Mouse (Mus musculus) embryonic fibroblast, embryonic 13.5 days (primary cell): ENCODE data around the gene Nol4l. TPM values are rescaled to one million over a fixed set of nuclear protein-coding genes. Genes with fewer than 3 reads are reported as not detected.
"Not testable (repeated sequence)": the region's sequence is repeated elsewhere in the genome, so short reads cannot be mapped to it uniquely, and the experiment has no call there.

Experiments
- H3K27ac ChIP-seq: 2 replicates; pipeline ENCODE4 v1.5.1; 2012; ENCODE audit warnings: low read length, control low read depth, inconsistent platforms; ENCODE audit not compliant: insufficient read depth
- H3K4me1 ChIP-seq: 2 replicates; pipeline ENCODE4 v1.6.1; 2011; ENCODE audit warnings: low read length; ENCODE audit not compliant: control insufficient read depth, insufficient read depth
- H3K4me3 ChIP-seq: 2 replicates; pipeline ENCODE4 v1.5.1; 2011; ENCODE audit warnings: mild to moderate bottlenecking, control low read depth, low read length; ENCODE audit not compliant: insufficient read depth
- CTCF ChIP-seq: IDR thresholded peaks from 2 replicates; pipeline ENCODE4 v1.5.1; 2011; ENCODE audit warnings: mild to moderate bottlenecking, control low read depth, low read length, moderate library complexity, borderline replicate concordance; ENCODE audit not compliant: insufficient read depth
- POLR2A ChIP-seq: IDR thresholded peaks from 2 replicates; pipeline ENCODE4 v1.6.1; 2011; ENCODE audit warnings: low read depth, mild to moderate bottlenecking, control low read depth, low read length, moderate library complexity
- polyA plus RNA-seq: library from polyadenylated mRNA; stranded (reverse); fragments of >200 nt; gene quantifications from 2 replicates; pipeline ENCODE4 v1.2.4, GENCODE M21; 2011; ENCODE audit warnings: low read depth; ENCODE audit not compliant: missing spikeins, insufficient read length

Nol4l gene
- polyA plus RNA-seq, 1 experiment: 4.2 TPM

GRCm38 (mm10) chr2:153496301-153496700, 33.5 kb downstream of the Nol4l start:
- Histone ChIP-seq H3K27ac (no peak overlapping the region), H3K4me1 (no peaks in the 10 kb centered on the region), H3K4me3 (no peak overlapping the region)
- no peak for TF ChIP-seq CTCF
- TF ChIP-seq POLR2A: no peak

DNA sequence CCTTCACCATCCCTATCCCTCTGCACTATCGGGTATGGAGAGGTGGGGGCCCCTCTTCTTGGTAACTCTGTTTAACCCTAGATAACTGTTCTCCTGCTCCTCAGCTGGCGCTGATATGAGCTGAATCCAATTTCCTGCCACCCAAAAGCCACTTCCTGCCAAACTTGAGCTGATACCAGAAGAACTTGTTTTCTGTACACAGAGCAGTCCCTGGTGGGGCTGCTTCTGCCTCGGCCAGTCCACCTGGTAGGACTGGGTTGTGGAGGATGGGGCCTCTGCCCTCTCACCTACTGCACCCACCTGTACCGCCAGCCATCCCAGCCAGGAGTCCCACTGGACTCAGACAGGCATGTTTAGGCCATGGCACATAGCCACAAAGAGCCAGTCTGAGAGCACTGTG, 34.0 kb downstream of the Nol4l start:
- H3K4me1 ChIP-seq: no peaks in the 10 kb centered on the region
- no peak overlapping the region for H3K27ac ChIP-seq
- TF ChIP-seq POLR2A (no peak), CTCF (no peak)
- no peak overlapping the region for H3K4me3 ChIP-seq

DNA sequence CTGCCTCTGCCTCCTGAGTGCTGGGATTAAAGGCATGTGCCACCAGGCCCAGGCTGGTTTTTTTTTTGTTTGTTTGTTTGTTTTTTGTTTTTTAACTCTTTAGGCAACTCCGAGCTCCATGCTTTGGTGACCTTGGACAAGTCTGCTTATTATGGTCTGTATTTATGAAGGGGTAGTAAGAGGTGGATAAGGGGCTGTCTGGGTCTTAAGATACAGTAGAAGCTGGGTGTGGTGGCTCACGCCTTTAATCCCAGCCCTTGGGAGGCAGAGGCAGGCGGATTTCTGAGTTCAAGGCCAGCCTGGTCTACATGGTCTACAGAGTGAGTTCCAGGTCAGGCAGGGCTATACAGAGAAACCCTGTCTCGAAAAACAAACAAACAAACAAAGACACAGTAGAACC, 34.4 kb downstream of the Nol4l start:
- H3K4me3 ChIP-seq, H3K4me1 ChIP-seq, H3K27ac ChIP-seq: not testable (repeated sequence)

DNA sequence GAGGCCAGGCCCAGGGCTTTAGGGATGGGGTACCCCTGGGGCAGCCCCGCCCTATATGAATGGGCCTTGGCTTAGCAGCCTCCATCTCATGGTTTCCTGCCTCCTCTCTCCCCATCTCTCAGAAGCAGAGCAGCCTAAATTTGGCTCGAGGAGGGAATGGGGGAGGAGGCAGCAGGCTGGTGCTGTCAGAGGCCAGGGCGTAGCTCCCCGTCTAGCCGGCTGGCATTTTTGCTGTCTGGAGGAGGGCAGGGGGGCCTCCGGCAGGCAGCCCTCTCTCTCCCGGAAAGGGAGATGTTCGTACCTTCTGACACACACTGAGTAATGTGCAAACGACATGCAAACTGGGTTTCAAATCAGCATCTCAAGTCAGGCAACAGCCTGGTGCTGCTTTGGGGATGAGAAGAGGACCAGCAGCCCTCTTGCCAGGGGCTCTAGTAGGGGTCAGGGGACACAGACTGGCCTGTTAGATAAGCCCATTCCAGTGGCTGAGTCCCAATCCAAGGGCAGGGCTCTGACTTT, 35.4 kb downstream of the Nol4l start:
- no peak overlapping the region for H3K27ac ChIP-seq
- H3K4me1 ChIP-seq: no peaks in the 10 kb centered on the region
- TF ChIP-seq CTCF: no peak
- no peak for TF ChIP-seq POLR2A

DNA sequence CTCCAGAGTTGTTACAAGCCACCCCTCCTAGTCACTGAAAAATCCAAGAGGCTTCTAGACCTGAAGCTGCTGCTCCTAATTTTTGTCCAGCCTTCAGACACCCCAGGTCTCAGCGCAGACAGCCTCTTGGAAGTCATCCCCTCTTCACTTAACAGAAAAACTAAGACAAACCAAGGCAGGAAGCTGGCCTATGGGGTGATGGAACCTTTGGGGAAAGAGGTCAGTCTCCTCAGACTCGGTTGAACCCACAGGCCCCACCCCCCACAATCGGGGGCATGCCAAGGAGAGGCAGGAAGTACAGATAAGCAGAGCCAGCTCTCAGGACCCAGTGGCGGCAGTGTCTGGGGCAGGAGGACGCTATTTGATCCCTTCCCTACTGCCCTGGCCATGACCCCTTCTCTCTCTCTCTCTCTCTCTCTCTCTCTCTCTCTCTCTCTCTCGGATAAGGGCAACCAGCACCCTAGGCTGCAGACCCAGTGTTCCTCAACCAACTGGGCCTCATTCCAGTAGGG, 35.9 kb downstream of the Nol4l start:
- TF ChIP-seq POLR2A (no peak), CTCF (no peak)

More for the DNA sequence above, 35.4 kb downstream of the Nol4l start:
- H3K4me3 ChIP-seq: no peak overlapping the region

DNA sequence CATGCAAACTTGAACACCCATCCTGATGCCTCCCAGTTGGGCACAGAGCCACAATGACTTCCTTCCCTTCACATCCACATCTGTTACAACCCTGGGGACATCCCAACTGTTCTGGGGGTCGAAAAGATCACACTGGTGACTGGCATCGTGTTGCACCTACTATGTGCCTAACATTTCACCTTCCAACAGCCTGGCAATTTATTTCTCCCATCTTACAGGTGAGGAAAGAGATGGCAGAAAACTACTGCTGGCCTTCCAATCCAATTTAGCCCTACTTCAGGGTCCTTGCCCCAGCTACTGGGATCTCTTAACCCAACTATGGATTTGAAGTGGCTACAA, 36.4 kb downstream of the Nol4l start:
- H3K4me1 ChIP-seq: no peaks in the 10 kb centered on the region

More for the DNA sequence above, 35.9 kb downstream of the Nol4l start:
- H3K27ac ChIP-seq: no peak overlapping the region
- H3K4me3 ChIP-seq: no peak overlapping the region
- no peaks in the 10 kb centered on the region for H3K4me1 ChIP-seq

GRCm38 (mm10) chr2:153492573-153493392, 37.0 kb downstream of the Nol4l start, which contains the start of gene 4930404H24Rik:
4930404H24Rik (plus strand) TSS chr2:153492790.
- H3K4me1 ChIP-seq: no peaks in the 10 kb centered on the region
- H3K27ac ChIP-seq: no peak within 1 kb of the TSS
- TF ChIP-seq POLR2A (no peak), CTCF (no peak)
- H3K4me3 ChIP-seq: peak within 1 kb of the TSS; percentile 44

More for the DNA sequence above, 36.4 kb downstream of the Nol4l start:
- Histone ChIP-seq H3K27ac (no peak overlapping the region), H3K4me3 (no peak overlapping the region)
- TF ChIP-seq POLR2A (no peak), CTCF (no peak)

- Histone ChIP-seq H3K4me1 (no peaks in the 10 kb centered on the region), H3K4me3 (peak overlapping the region; percentile 30; the same call in 1 of the 2 replicates), H3K27ac (no peak overlapping the region)
- no peak for TF ChIP-seq POLR2A
- no peak for TF ChIP-seq CTCF
Observed at GRCm38 (mm10) chr2:153492179-153492517, 37.6 kb downstream of the Nol4l start.

- Histone ChIP-seq H3K27ac (no peak overlapping the region), H3K4me1 (no peaks in the 10 kb centered on the region)
Observed at GRCm38 (mm10) chr2:153491512-153492178, 38.1 kb downstream of the Nol4l start.

DNA sequence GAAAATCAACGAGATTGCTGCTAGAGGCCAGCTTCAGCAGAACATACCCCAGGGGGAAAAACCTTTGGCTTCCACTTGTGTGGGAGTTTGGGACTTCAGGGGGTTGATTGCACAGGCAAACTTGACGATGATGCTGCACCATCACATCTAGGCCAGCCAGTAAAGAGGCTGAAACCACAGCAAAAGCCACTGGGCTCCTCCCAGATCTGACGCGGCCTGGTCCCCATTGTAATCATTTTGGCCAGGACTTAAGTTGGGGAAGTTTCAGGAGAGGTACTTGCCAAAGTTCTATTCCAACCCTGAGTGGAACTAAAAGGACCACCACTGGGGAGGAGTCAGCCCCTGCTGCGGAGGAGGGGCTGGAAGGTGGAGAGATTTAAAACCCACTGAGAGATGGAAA, 38.8 kb downstream of the Nol4l start:
- TF ChIP-seq CTCF (no peak), POLR2A (no peak)
- Histone ChIP-seq H3K4me3 (no peak overlapping the region), H3K4me1 (no peaks in the 10 kb centered on the region), H3K27ac (no peak overlapping the region)

More at GRCm38 (mm10) chr2:153491512-153492178, 38.1 kb downstream of the Nol4l start:
- peak overlapping the region; percentile 30; the same call in 1 of the 2 replicates for H3K4me3 ChIP-seq
- TF ChIP-seq CTCF: no peak
- no peak for TF ChIP-seq POLR2A
